Mouse (Mus musculus) testis, adult 2 months (tissue): ENCODE measurements around the gene Pomgnt2. TPM values are rescaled to one million over a fixed set of nuclear protein-coding genes. Genes with fewer than 3 reads are reported as not detected.

Experiments used
- H3K27ac ChIP-seq: fragments of 200-500 bp; 2 replicates; pipeline ENCODE4 v1.5.1; 2012; ENCODE audit warnings: low read depth, low read length; ENCODE audit not compliant: control insufficient read depth, insufficient read depth
- H3K27me3 ChIP-seq: fragments of 200-500 bp; 2 replicates; pipeline ENCODE4 v1.6.1; 2012; ENCODE audit warnings: mild to moderate bottlenecking, low read length, moderate library complexity; ENCODE audit not compliant: control insufficient read depth, insufficient read depth
- H3K36me3 ChIP-seq: fragments of 200-500 bp; 2 replicates; pipeline ENCODE4 v1.6.1; 2012; ENCODE audit warnings: mild to moderate bottlenecking, low read length; ENCODE audit not compliant: control insufficient read depth, insufficient read depth
- H3K4me1 ChIP-seq: fragments of 200-500 bp; 2 replicates; pipeline ENCODE4 v1.6.1; 2012; ENCODE audit warnings: low read length; ENCODE audit not compliant: control insufficient read depth, insufficient read depth
- H3K4me3 ChIP-seq: fragments of 200-500 bp; 2 replicates; pipeline ENCODE4 v1.5.1; 2012; ENCODE audit warnings: low read depth, mild to moderate bottlenecking, low read length, moderate library complexity, mixed read lengths; ENCODE audit not compliant: control insufficient read depth
- CTCF ChIP-seq: fragments of 200-500 bp; IDR thresholded peaks from 2 replicates; pipeline ENCODE4 v1.5.1; 2012; ENCODE audit warnings: low read depth, mild to moderate bottlenecking, inconsistent platforms, low read length, moderate library complexity; ENCODE audit not compliant: control insufficient read depth, insufficient read depth, insufficient replicate concordance
- POLR2A ChIP-seq: fragments of 200-500 bp; IDR thresholded peaks from 2 replicates; pipeline ENCODE4 v1.6.1; 2012; ENCODE audit warnings: low read depth, mild to moderate bottlenecking, inconsistent platforms, low read length, moderate library complexity; ENCODE audit not compliant: control insufficient read depth
- polyA plus RNA-seq: library from polyadenylated mRNA; depleted of rRNA; stranded (reverse); fragments of >200 nt; gene quantifications from 2 replicates; pipeline ENCODE4 v1.2.3, GENCODE M21; 2012

Gene Pomgnt2
- polyA plus RNA-seq, 1 experiment, result 8.7 TPM

DNA sequence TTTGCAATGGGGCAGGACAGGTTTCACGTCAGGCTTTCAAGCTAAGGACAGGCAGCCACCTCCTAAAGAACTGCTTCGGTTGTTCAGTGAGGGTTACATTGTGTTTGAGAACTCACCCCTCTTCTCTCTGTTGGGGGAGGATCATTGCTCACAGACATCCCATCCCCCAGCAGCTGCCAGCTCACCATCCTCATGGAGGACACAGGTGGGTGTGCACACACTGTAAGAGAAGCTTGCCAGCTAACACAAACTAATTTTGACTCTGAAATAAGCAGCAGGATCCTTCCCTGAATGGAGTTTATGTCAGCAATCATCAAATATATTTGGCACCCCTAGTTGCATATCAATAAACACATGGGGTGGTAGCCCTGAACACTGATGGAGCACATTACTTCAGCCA lies 15.9 kb upstream of the Pomgnt2 start:
- no peak overlapping the region for H3K27ac ChIP-seq
- H3K36me3 ChIP-seq, result no peaks in the 10 kb centered on the region
- H3K4me3 ChIP-seq, result no peak overlapping the region
- TF ChIP-seq POLR2A (no peak), CTCF (no peak)
- no peaks in the 10 kb centered on the region for H3K27me3 ChIP-seq
- H3K4me1 ChIP-seq, result peaks cover 4% of the 10 kb centered on the region

DNA sequence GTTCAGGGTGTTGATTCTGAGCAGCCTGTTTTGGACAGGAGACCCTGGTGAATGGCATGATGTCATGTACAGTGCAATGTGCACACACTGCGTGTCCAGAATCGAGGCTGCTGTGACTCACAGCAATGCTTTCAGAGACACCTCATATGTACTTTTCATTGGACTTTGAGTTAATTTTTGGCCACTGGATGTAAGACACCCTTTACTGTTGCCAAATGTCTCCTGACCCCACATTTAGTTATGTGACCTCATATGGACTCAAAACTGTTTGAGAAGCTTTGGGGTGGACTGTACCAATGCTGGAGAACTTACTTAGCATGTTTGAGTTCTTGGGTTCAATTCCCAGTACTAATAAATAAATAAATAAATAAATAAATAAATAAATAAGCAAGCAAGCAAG lies 13.8 kb upstream of the Pomgnt2 start:
- Histone ChIP-seq H3K36me3 (no peaks in the 10 kb centered on the region), H3K4me1 (peaks cover 4% of the 10 kb centered on the region), H3K4me3 (no peak overlapping the region), H3K27ac (no peak overlapping the region), H3K27me3 (no peaks in the 10 kb centered on the region)
- TF ChIP-seq POLR2A (no peak), CTCF (no peak)

DNA sequence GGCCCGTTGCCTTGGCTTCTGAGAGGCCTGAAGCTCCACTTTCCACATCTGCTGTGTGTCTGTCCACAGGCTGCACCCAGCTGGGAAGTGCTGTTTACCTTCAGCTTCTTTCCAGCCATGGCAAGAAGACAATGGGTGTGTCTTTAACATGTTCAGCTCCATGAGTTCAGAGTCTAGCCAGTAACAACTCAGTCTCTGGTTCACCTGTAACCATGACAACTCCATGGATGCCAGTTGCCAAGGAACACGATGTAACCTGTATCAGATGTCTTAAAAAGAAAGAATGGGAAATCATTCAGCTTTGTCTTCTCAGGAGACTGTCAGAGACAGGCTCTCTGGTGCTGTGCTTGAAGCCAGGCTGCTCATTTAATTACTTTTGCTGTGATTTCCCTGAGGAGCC lies 12.0 kb upstream of the Pomgnt2 start:
- Histone ChIP-seq H3K27me3 (no peaks in the 10 kb centered on the region), H3K4me3 (no peak overlapping the region), H3K27ac (no peak overlapping the region), H3K4me1 (no peaks in the 10 kb centered on the region), H3K36me3 (no peaks in the 10 kb centered on the region)
- TF ChIP-seq CTCF, result no peak
- no peak for TF ChIP-seq POLR2A

DNA sequence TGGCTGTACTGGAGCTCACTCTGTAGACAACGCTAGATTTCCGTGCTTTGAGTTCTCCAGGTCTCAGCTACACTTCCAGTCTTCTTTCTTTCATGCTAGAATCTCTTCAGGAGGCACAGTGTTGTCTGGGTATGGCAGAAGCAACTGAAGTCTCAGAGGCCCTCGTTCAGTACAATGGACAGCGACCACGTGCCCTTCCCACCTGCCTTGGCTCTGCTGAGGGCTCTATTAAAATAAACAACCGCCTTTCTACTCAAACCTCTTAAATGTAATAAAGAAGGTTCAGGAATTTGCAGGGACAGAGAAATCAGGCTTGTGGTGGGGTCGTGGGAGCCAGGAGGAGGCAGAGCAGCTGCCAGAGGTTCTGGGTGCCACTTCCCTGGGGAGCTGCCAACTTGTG lies 9.7 kb upstream of the Pomgnt2 start:
- Histone ChIP-seq H3K4me1 (no peaks in the 10 kb centered on the region), H3K27me3 (no peaks in the 10 kb centered on the region), H3K36me3 (no peaks in the 10 kb centered on the region), H3K27ac (no peak overlapping the region), H3K4me3 (no peak overlapping the region)
- TF ChIP-seq CTCF, result no peak
- TF ChIP-seq POLR2A, result no peak

DNA sequence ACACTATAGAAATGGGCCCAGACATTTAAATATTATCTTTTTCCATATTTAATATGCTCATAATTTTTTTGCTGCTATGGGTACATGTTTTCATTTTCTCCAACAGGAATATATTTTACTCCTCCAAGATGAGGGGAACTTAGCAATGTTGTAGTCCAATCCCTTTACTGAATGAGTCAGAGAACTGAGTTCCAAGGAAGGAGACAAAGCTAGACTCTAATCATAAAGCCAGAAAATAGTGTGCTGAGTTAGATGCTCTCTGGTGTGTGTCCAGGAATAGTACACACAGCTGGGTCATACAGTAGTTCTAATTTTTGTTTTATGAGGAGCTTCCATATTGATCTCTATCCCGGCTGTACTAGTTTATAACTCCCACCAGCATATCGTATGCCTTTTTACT lies 9.3 kb upstream of the Pomgnt2 start:
- no peak for TF ChIP-seq POLR2A
- TF ChIP-seq CTCF, result no peak
- no peak overlapping the region for H3K4me3 ChIP-seq
- no peaks in the 10 kb centered on the region for H3K27me3 ChIP-seq
- H3K36me3 ChIP-seq, result no peaks in the 10 kb centered on the region
- no peak overlapping the region for H3K27ac ChIP-seq
- no peaks in the 10 kb centered on the region for H3K4me1 ChIP-seq

DNA sequence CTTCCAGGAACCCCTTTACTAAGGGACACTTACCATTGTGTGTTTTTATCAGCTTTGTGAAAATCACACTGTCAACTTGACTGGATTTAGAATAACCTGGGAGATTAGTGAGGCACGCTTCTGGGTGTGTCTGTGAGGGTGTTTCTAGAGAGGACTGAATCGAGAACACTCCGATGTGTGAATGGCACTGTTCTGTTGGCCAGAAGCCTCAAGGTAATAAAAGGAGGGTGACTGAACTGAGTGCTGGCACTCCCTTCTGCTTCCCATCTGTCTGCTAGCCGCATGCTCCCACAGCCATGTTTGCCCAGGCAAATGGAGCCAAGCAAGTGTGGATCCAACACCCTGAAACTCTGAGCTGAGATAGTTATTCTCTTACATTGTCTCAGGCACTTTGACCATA lies 1.1 kb upstream of the Pomgnt2 start:
- TF ChIP-seq POLR2A, result no peak
- no peak for TF ChIP-seq CTCF
- peaks cover 9% of the 10 kb centered on the region for H3K4me1 ChIP-seq
- H3K4me3 ChIP-seq, result no peak overlapping the region
- no peak overlapping the region for H3K27ac ChIP-seq
- H3K27me3 ChIP-seq, result no peaks in the 10 kb centered on the region
- H3K36me3 ChIP-seq, result no peaks in the 10 kb centered on the region

DNA sequence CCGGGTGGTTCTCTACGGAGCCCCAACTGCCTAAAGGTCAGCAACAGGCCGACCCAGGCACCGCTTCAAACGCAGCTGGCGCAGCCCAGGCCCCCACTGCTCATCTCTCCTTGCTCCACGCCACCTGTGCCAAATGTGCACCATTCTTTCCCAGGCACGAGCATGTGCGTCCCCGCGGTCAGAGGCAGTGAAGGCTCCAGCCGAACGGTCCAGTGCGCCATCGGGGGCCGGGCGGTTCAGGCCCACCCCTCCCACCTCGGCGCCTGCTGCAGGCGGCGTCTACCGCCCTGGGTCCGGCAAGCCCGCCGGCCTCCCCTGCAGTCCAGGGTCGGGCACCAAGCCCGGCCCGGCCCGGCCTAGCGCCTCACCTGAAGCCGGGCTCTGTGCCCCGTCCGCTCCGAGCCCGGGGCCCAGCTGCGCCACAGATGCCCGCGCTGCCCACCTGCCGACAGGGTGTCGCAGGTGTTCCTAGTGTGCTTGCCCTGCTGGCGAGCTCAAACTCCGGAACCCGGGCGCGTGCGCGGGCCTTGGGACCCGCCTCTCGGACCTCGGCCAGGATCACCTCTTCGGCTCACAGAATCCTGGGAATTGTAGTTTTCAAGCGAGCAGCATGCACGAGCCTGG lies 1.3 kb downstream of the Pomgnt2 start:
- H3K4me3 ChIP-seq, result peak overlapping the region; percentile 82
- H3K36me3 ChIP-seq, result no peaks in the 10 kb centered on the region
- H3K27ac ChIP-seq, result no peak overlapping the region
- H3K27me3 ChIP-seq, result no peaks in the 10 kb centered on the region
- H3K4me1 ChIP-seq, result peaks cover 9% of the 10 kb centered on the region
- no peak for TF ChIP-seq CTCF
- no peak for TF ChIP-seq POLR2A

DNA sequence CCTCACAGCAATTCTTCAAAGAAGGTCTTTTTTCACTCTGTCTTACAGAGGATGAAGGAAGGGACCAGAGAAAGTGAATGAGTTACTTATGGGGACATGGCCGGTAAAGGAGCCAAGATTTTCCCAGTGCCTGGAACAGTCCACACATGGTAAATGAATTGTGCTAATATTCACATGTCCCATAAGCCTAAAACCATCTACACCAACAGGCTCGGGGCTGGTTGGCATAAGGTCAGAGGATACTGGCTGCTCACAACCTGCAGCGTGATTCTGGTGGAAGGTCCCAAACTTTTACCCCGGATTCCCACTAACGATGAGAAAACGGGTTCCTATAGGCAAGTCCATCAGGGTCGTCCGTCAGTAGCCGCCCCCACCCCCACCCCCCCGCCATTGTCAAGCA lies 1.8 kb downstream of the Pomgnt2 start:
- TF ChIP-seq CTCF (no peak), POLR2A (no peak)

More for the DNA sequence above, 1.8 kb downstream of the Pomgnt2 start:
- peaks cover 9% of the 10 kb centered on the region for H3K4me1 ChIP-seq
- H3K27me3 ChIP-seq, result no peaks in the 10 kb centered on the region
- no peaks in the 10 kb centered on the region for H3K36me3 ChIP-seq
- no peak overlapping the region for H3K27ac ChIP-seq
- H3K4me3 ChIP-seq, result no peak overlapping the region; the same call in 1 of the 2 replicates
